Mouse (Mus musculus) limb, embryonic 15.5 days (tissue): ENCODE data around the gene Klf2. TPM values are rescaled to one million over a fixed set of nuclear protein-coding genes. Genes with fewer than 3 reads are reported as not detected.
A peak's percentile ranks its signal among the peaks of the same experiment; 100 is the strongest.

Experiments
- ATAC-seq: fragments of 200-750 bp; cut with Nextera tagmentation; 2 replicates; pipeline ENCODE4 v1.8.0; 2017; ENCODE audit warnings: low read depth, moderate TSS enrichment; ENCODE audit not compliant: insufficient number of reproducible peaks, low FRiP score, low TSS enrichment
- H3K27ac ChIP-seq: fragments of 300-500 bp; sonication (generic); 2 replicates; pipeline ENCODE4 v1.5.1; 2015; ENCODE audit warnings: moderate library complexity, mild to moderate bottlenecking, inconsistent platforms
- H3K27me3 ChIP-seq: fragments of 300-500 bp; sonication (generic); 2 replicates; pipeline ENCODE4 v1.6.1; 2015; ENCODE audit warnings: inconsistent platforms
- H3K36me3 ChIP-seq: fragments of 300-500 bp; sonication (generic); 2 replicates; pipeline ENCODE4 v1.6.1; 2015; ENCODE audit warnings: inconsistent platforms
- H3K4me1 ChIP-seq: fragments of 300-500 bp; sonication (generic); 2 replicates; pipeline ENCODE4 v1.6.1; 2015; ENCODE audit warnings: inconsistent platforms
- H3K4me2 ChIP-seq: fragments of 300-500 bp; sonication (generic); 2 replicates; pipeline ENCODE4 v1.6.1; 2015; ENCODE audit warnings: mild to moderate bottlenecking, inconsistent platforms
- H3K4me3 ChIP-seq: fragments of 300-500 bp; sonication (generic); 2 replicates; pipeline ENCODE4 v1.5.1; 2015; ENCODE audit warnings: mild to moderate bottlenecking, inconsistent platforms
- H3K9ac ChIP-seq: fragments of 300-500 bp; sonication (generic); 2 replicates; pipeline ENCODE4 v1.6.1; 2015; ENCODE audit warnings: inconsistent platforms
- H3K9me3 ChIP-seq: fragments of 300-500 bp; sonication (generic); 2 replicates; pipeline ENCODE4 v1.6.1; 2016; ENCODE audit warnings: inconsistent platforms
- WGBS: fragments of 180-500 bp; shearing (Covaris S2); methylation state at CpG from one replicate; pipeline ENCODE4 v1.1.7; 2015; 5-methylcytosine and 5-hydroxymethylcytosine counted together
- polyA plus RNA-seq: library from polyadenylated mRNA; unstranded; fragments of >200 nt; fragmentation: Nextera tagmentation; extraction: Ambion mirVana; gene quantifications from 2 replicates; pipeline ENCODE4 v1.2.1, GENCODE M21; 2015

Gene Klf2
- polyA plus RNA-seq, 1 experiment from 2014 or later, result 16.3 TPM

DNA sequence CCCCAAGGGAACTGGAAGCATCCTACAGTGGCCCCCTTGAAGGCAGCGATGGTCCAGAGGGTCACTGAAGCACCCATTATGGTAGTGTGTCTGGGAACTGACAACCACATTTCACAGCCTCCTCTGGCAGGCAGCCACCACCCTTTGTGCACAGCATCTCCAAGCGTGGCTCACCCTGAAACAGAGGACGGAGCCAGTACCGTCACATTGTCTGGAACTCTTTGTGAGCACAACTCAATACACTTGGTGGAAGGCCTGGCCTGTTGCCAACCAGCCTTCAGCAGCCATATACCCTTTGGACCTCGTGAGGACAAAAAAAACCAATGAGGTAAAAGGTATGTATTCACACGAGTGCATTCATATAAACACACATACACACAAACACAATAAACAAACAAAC, 10.6 kb upstream of the Klf2 start:
- no peak overlapping the region for H3K9ac ChIP-seq
- ATAC-seq, result no peak
- H3K27ac ChIP-seq, result no peak overlapping the region
- no peak overlapping the region for H3K4me3 ChIP-seq
- H3K36me3 ChIP-seq, result no peaks in the 10 kb centered on the region
- 62% methylated on average over 6 of the region's 6 CpGs for WGBS
- no peaks in the 10 kb centered on the region for H3K27me3 ChIP-seq
- no peak overlapping the region for H3K4me2 ChIP-seq
- H3K9me3 ChIP-seq, result no peaks in the 10 kb centered on the region
- peaks cover 1% of the 10 kb centered on the region; the same call in 1 of the 2 replicates for H3K4me1 ChIP-seq

DNA sequence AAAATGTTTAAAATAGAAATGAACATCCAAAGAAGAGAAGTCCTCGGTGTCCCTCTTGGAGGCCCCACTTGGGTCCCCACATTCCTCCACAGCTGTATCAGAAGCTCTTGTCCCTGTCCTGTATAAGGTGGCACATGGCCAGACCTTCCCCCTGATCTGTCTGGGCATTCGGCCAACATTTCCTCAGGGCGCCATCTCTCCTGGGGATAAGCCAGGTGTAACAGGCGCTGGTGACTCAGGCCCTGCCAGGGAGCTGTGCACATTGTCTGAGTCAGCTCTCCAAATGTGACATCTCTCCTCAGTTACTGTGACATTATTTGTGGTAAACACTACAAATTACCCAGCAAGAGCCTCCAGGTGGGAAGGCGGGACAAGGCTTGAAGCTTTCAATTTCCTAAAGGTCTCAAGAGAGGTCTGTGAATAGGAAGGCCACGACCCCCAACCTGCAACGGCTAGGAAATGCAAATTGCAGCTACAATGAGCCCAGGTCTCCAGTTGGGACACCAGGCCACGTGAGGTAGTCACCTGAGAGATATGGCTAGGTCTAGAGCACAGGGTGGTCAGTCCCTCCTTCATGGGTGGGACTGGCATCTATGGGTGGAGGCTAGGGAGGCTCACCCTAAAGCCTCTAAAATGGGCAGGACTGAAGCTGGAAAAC, 7.9 kb upstream of the Klf2 start:
- no peak overlapping the region for H3K4me3 ChIP-seq
- no peaks in the 10 kb centered on the region for H3K27me3 ChIP-seq
- H3K9ac ChIP-seq, result no peak overlapping the region
- 38% methylated on average over 8 of the region's 8 CpGs for WGBS
- H3K36me3 ChIP-seq, result no peaks in the 10 kb centered on the region
- H3K9me3 ChIP-seq, result no peaks in the 10 kb centered on the region
- no peak for ATAC-seq
- H3K4me1 ChIP-seq, result no peaks in the 10 kb centered on the region
- no peak overlapping the region for H3K4me2 ChIP-seq
- no peak overlapping the region for H3K27ac ChIP-seq

DNA sequence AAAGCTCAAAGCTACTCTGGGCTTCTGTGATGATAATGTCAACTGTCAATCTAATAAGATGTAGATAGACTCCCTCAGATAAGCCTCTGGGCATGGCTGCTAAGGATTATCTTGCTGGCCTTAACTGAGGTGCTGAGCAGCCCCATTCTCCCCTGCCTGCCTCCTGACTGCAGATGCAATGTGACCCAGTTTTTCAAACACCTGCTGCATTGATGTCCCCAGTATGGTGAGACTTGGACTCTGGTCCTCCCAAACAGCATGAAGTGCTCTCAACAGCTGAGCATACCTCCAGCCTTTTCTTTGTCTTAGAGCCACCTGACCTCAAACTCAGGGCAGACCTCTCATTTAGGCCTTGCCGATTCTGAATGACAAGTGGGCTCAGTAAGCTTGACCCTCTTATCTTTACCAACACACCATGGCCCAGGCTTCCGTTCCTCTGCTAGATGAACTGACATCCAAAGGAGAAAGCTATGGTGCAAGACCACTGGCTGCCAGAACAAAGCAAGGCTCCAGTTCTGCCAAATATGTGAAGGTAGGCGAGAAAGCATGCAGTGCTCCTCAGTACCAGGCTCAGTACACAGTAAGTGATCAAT, 5.8 kb upstream of the Klf2 start:
- Histone ChIP-seq H3K4me3 (no peak overlapping the region), H3K4me2 (no peak overlapping the region), H3K9ac (no peak overlapping the region), H3K27me3 (no peaks in the 10 kb centered on the region), H3K9me3 (no peaks in the 10 kb centered on the region), H3K27ac (no peak overlapping the region), H3K36me3 (no peaks in the 10 kb centered on the region), H3K4me1 (peaks cover 8% of the 10 kb centered on the region; the same call in 1 of the 2 replicates)
- no peak for ATAC-seq
- WGBS, result 73% methylated on average over 3 of the region's 3 CpGs

DNA sequence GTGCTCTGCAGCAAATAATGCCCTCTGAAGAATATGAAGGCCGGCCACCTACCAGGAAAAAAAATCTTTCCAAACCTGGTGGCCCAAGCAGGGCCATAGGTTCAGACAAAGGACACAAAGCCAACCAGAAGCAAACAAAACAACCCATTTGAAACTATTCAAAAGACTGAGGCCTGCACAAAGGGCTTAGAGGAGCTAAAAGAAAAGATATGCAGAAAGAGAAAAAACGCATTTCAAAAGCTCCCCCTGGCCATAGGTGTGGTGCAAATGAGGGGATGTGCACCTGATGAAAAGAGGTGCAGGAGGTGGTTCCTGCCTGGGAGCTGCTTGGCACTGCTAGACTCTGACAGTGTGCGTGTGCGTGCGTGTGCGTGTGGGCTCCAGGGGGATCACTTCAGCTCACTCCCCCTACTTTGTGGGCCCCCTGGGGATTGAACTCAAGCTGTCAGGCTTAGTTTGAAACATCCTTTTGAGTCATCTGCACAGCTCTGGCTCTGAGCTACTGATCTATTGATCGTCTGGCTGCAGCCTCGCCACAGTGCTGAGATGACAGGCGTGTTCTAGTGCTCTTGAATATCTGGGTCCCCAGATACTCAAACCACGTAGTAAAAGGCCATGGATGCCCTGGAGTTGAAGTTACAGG, 2.7 kb upstream of the Klf2 start:
- no peaks in the 10 kb centered on the region for H3K9me3 ChIP-seq
- no peak overlapping the region for H3K9ac ChIP-seq
- ATAC-seq, result no peak
- no peak overlapping the region for H3K4me2 ChIP-seq
- H3K36me3 ChIP-seq, result no peaks in the 10 kb centered on the region
- H3K4me3 ChIP-seq, result no peak overlapping the region
- H3K27ac ChIP-seq, result no peak overlapping the region
- peaks cover 28% of the 10 kb centered on the region for H3K4me1 ChIP-seq
- WGBS, result 48% methylated on average over 10 of the region's 10 CpGs
- H3K27me3 ChIP-seq, result peaks cover 23% of the 10 kb centered on the region

DNA sequence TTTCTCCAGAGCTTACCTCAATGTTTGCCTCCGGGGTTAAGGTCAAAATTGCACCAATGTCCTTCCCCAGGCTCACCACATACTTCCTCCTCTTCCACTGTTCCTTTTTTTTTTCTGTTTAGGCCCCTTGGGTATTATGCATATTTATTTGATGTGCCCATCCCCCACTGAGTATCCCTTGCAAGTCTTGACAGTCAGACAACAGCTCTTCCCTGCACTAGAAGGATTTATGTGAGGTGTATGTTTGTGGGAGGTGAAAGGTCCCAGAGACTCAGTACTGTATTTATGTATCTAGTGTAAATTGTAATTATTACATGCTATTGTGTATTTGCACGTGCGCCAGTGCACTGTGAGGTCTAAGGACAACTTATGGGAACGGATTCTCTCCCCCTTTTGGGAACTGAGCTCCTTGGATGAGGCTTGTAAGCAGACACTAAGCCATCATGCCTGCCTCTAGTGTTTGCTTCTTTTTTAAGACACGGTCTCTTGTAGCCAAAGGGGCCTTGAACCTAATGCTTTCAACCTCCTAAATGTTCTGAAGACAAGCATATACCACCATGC, 1.0 kb upstream of the Klf2 start:
- H3K4me2 ChIP-seq, result no peak overlapping the region
- no peak overlapping the region for H3K4me3 ChIP-seq
- ATAC-seq, result no peak
- peaks cover 3% of the 10 kb centered on the region; the same call in 1 of the 2 replicates for H3K36me3 ChIP-seq
- H3K27me3 ChIP-seq, result peaks cover 25% of the 10 kb centered on the region
- no peak overlapping the region for H3K9ac ChIP-seq
- no peaks in the 10 kb centered on the region for H3K9me3 ChIP-seq
- no peak overlapping the region for H3K27ac ChIP-seq
- H3K4me1 ChIP-seq, result peaks cover 43% of the 10 kb centered on the region
- 50% methylated on average over 5 of the region's 5 CpGs for WGBS

DNA sequence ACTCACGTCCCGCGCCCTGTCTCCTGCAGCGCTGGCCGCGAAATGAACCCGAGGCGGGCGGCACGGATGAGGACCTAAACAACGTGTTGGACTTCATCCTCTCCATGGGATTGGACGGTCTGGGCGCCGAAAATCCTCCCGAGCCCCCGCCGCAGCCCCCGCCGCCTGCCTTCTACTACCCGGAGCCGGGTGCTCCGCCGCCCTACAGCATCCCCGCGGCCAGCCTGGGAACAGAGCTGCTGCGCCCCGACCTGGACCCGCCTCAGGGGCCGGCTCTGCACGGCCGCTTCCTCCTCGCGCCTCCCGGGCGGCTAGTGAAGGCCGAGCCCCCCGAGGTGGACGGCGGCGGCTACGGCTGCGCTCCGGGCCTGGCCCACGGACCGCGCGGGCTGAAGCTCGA, 564 bp downstream of the Klf2 start:
- peak; percentile 1; the same call in 1 of the 2 replicates for ATAC-seq
- H3K27ac ChIP-seq, result peak overlapping the region; percentile 81
- WGBS, result 1% methylated on average over 45 of the region's 48 CpGs
- peaks cover 48% of the 10 kb centered on the region for H3K4me1 ChIP-seq
- peak overlapping the region; percentile 68 for H3K4me3 ChIP-seq
- peaks cover 3% of the 10 kb centered on the region; the same call in 1 of the 2 replicates for H3K36me3 ChIP-seq
- no peaks in the 10 kb centered on the region for H3K9me3 ChIP-seq
- peak overlapping the region; percentile 94 for H3K4me2 ChIP-seq
- H3K27me3 ChIP-seq, result peaks cover 25% of the 10 kb centered on the region
- peak overlapping the region; percentile 75 for H3K9ac ChIP-seq

DNA sequence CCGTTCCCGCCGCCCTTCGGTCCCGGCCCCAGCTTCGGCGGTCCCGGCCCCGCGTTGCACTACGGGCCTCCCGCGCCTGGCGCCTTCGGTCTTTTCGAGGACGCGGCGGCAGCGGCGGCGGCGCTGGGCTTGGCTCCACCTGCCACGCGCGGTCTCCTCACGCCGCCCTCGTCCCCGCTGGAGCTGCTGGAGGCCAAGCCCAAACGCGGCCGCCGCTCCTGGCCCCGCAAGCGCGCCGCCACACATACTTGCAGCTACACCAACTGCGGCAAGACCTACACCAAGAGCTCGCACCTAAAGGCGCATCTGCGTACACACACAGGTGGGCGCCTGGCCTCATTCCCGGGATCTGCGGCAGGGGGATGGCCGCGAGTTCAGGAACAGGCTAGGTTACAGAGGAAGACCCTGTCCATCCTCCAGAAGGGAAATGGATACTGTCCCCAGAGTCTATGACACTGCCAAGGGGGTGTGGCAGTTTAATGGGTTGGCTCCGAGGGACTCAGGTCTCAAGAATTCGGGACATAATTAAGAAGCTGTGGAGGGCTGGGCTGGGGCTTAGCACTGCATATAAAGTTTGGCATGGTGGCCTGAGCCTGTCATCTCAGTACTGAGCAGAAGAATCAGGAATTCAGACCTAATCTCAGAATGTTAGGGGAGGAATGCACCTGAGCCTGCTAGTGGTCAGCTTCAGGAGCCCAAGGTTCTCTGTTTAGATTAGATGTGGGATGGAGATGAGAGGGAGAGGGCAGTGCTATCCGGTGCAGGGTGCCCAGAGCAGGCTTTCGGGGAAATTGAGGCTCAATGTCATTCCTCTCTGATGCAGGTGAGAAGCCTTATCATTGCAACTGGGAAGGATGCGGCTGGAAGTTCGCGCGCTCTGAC, 1.3 kb downstream of the Klf2 start:
- Histone ChIP-seq H3K9me3 (no peaks in the 10 kb centered on the region), H3K27me3 (peaks cover 25% of the 10 kb centered on the region), H3K27ac (peak overlapping the region; percentile 81), H3K4me1 (peaks cover 48% of the 10 kb centered on the region), H3K36me3 (peaks cover 3% of the 10 kb centered on the region; the same call in 1 of the 2 replicates), H3K4me3 (peak overlapping the region; percentile 68), H3K9ac (peak overlapping the region; percentile 75), H3K4me2 (peak overlapping the region; percentile 94)
- no peak for ATAC-seq
- WGBS, result 7% methylated on average over 52 of the region's 55 CpGs

DNA sequence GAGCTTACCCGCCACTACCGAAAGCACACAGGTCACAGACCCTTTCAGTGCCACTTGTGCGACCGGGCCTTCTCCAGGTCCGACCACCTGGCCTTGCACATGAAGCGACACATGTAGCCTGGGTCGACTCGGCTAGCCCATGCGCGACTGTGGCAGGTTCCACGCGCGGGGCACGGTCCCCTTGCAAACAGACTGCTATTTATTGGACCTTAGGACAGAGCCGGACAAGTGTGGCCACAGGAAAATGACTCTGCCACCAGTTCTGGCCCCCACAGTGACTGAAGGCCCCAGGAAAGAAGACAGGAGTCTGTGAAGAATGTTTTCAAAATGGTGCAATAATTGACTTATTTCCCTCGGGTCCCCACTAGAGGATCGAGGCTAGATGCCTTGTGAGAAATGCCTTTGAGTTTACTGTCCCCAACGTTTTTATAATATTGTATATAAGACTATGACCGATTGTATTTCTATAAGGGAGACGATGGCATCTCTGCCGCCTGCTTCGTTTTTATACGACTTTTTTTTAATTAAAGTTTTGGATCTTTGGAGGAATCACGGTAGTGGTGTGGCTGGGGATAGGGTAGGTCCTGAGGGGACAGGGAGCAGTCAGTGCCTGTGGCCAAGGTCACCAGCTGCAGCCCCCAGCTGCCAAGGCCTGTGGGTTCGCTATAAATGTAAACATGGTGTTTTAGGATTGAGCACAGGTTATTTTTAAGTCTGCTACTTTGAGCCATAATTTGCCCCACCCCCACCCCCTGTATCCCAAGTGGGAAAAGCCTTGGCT, 2.2 kb downstream of the Klf2 start:
- Histone ChIP-seq H3K27me3 (peaks cover 25% of the 10 kb centered on the region), H3K4me3 (peak overlapping the region; percentile 68), H3K27ac (no peak overlapping the region), H3K36me3 (peaks cover 3% of the 10 kb centered on the region; the same call in 1 of the 2 replicates), H3K4me2 (peak overlapping the region; percentile 94), H3K9ac (no peak overlapping the region), H3K4me1 (peaks cover 48% of the 10 kb centered on the region), H3K9me3 (no peaks in the 10 kb centered on the region)
- WGBS, result 48% methylated on average over 25 of the region's 25 CpGs
- no peak for ATAC-seq

DNA sequence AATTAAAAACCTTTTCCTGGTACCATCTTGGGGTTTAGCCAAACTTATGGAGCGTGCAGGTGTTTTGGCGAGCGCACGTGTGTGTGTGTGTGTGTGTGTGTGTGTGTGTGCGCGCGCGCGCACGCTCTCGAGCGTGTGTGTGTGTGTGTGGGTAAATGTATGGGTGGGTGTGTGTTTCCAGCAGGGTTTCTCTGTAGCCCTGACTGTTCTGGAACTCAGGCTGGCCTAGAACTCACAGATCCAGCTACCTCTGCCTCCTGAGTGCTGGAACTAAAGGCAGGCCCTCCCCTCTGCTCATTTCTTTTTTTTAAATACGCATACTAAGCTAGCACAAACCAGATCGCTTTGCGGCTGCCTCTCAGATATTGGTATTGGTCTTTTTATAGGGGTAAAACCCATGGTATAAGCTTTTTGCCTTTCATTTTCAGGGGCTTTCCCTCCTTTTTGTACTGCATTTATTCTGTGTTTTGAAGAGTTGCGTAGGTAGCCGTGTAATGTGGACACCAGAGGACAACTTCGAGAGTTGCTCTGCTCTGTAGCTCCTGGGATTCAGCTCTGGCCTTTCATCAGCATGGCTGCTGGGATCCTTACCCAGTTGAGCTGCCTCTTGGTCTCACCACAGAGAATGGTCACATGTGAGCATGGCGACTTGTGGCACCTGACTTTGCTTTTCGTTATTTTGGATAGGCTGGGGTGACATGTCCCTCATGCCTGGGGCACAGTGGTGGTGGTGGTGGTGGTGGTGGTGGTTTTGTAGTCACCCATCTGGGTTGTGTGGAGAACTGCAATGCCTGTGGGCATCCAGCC, 3.0 kb downstream of the Klf2 start:
- no peaks in the 10 kb centered on the region for H3K9me3 ChIP-seq
- peaks cover 25% of the 10 kb centered on the region for H3K27me3 ChIP-seq
- H3K36me3 ChIP-seq, result peaks cover 3% of the 10 kb centered on the region; the same call in 1 of the 2 replicates
- no peak overlapping the region; the same call in 1 of the 2 replicates for H3K27ac ChIP-seq
- peak overlapping the region; percentile 94 for H3K4me2 ChIP-seq
- WGBS, result 89% methylated on average over 20 of the region's 20 CpGs
- peak overlapping the region; percentile 68 for H3K4me3 ChIP-seq
- no peak for ATAC-seq
- H3K9ac ChIP-seq, result no peak overlapping the region
- H3K4me1 ChIP-seq, result peaks cover 44% of the 10 kb centered on the region

DNA sequence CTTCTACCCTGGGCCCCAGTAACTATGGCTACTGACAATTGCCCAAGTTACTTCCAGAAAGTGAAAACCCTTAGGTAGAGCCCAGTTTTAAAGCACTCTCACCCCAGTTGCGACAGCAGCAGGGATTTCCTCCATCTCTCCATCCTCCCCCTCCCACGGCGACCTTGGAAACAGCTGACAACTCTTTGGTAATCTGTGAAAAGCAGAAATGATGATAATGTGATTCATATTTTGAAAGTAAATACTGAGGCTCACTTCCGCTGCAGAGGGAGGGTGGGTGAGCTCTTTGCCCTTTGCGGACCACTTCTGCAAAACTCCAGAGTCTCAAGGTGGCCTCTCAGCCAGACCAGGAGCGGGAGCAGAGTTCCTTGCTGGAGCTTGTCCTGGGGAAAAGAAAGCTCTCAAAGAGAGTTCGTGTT, 3.6 kb downstream of the Klf2 start:
- no peak overlapping the region for H3K27ac ChIP-seq
- peaks cover 3% of the 10 kb centered on the region; the same call in 1 of the 2 replicates for H3K36me3 ChIP-seq
- H3K4me1 ChIP-seq, result peaks cover 44% of the 10 kb centered on the region
- peaks cover 25% of the 10 kb centered on the region for H3K27me3 ChIP-seq
- H3K4me3 ChIP-seq, result peak overlapping the region; percentile 68; the same call in 1 of the 2 replicates
- no peaks in the 10 kb centered on the region for H3K9me3 ChIP-seq
- H3K4me2 ChIP-seq, result 0 out of 2 replicates have a peak overlapping the region, but pooled peaks have one; percentile 94
- WGBS, result 67% methylated on average over 7 of the region's 7 CpGs
- no peak for ATAC-seq
- no peak overlapping the region for H3K9ac ChIP-seq
